Mouse (Mus musculus) CH12.LX (cell line): ENCODE measurements at regions not wholly inside any gene's neighbourhood (a gene's known extent, or its start where the extent isn't known, plus 50 kb on each side); places are given as distances from the start of the nearest gene placed in this dataset.

Experiments
- DNase-seq: peaks from one replicate; pipeline ENCODE4 v3.0.0-alpha.2; 2013; ENCODE audit errors: extremely low read depth
- H3K27ac ChIP-seq: 2 replicates; pipeline ENCODE4 v1.5.1; 2012; ENCODE audit warnings: low read depth, mild to moderate bottlenecking, control low read depth, moderate library complexity; ENCODE audit not compliant: insufficient read depth
- H3K27me3 ChIP-seq: replicated peaks from 2 replicates; pipeline ENCODE3; 2012; ENCODE audit warnings: inconsistent platforms
- H3K36me3 ChIP-seq, 2 experiments: replicated peaks in 1 of 2; 2 replicates each; pipeline versions ENCODE3 to v1.6.1; 2012; ENCODE audit warnings: inconsistent platforms in 1 of 2, low read length in 1 of 2, mild to moderate bottlenecking in 1 of 2, mixed read lengths in 1 of 2, moderate library complexity in 1 of 2; ENCODE audit not compliant: control insufficient read depth in 1 of 2, insufficient read depth in 1 of 2
- H3K4me1 ChIP-seq, 2 experiments: 2 replicates each; pipeline ENCODE4 v1.6.1; 2012; ENCODE audit warnings: inconsistent platforms in 1 of 2, moderate library complexity in 1 of 2; ENCODE audit not compliant: insufficient read depth in 2 of 2, control insufficient read depth in 1 of 2
- H3K4me2 ChIP-seq: 2 replicates; pipeline ENCODE4 v1.6.1; 2012; ENCODE audit warnings: low read depth, mild to moderate bottlenecking, control low read depth; ENCODE audit not compliant: poor library complexity, insufficient read depth, severe bottlenecking
- H3K4me3 ChIP-seq, 3 experiments: fragments of 150-350 bp in 1 of 3; sonication (generic) in 1 of 3; replicated peaks in 1 of 3; 2 replicates each; pipeline versions ENCODE3 to v1.5.1; 2011 to 2012; ENCODE audit warnings: low read depth in 2 of 3, low read length in 2 of 3, mild to moderate bottlenecking in 2 of 3, moderate library complexity in 2 of 3, control low read depth in 1 of 3, improper control_type of control experiment in 1 of 3, inconsistent platforms in 1 of 3, mixed read lengths in 1 of 3; ENCODE audit not compliant: poor library complexity in 1 of 3
- H3K79me2 ChIP-seq: replicated peaks from 2 replicates; pipeline ENCODE4 v1.6.1; 2012; ENCODE audit warnings: mild to moderate bottlenecking, moderate library complexity; ENCODE audit not compliant: control insufficient read depth, poor library complexity, insufficient read depth, severe bottlenecking; ENCODE audit errors: extremely low read depth
- H3K9ac ChIP-seq: 2 replicates; pipeline ENCODE4 v1.6.1; 2012; ENCODE audit warnings: low read depth, mild to moderate bottlenecking, control low read depth, moderate library complexity; ENCODE audit not compliant: insufficient read depth
- H3K9me3 ChIP-seq: replicated peaks from 2 replicates; pipeline ENCODE3; 2012; ENCODE audit warnings: low read length, inconsistent platforms, mixed read lengths
- BHLHE40 ChIP-seq: IDR thresholded peaks from 2 replicates; pipeline ENCODE4 v1.6.1; 2011; ENCODE audit warnings: mild to moderate bottlenecking, low read depth, low read length, improper control_type of control experiment
- CTCF ChIP-seq, 2 experiments: IDR thresholded peaks in 1 of 2; conservative IDR thresholded peaks in 1 of 2; 2 replicates each; pipeline ENCODE4 v1.5.1; 2011 to 2012; ENCODE audit warnings: low read depth in 2 of 2, low read length in 2 of 2, improper control_type of control experiment in 1 of 2, inconsistent platforms in 1 of 2, mild to moderate bottlenecking in 1 of 2, moderate library complexity in 1 of 2
- ELF1 ChIP-seq: IDR thresholded peaks from 2 replicates; pipeline ENCODE4 v1.6.1; 2014; ENCODE audit warnings: low read depth, mild to moderate bottlenecking, inconsistent platforms, low read length, improper control_type of control experiment
- ETS1 ChIP-seq: conservative IDR thresholded peaks from 2 replicates; pipeline ENCODE4 v1.6.1; 2012; ENCODE audit warnings: low read depth, mild to moderate bottlenecking, inconsistent platforms, low read length, improper control_type of control experiment, moderate library complexity
- HCFC1 ChIP-seq: IDR thresholded peaks from 2 replicates; pipeline ENCODE4 v1.6.1; 2012; ENCODE audit warnings: low read depth, mild to moderate bottlenecking, inconsistent platforms, low read length, improper control_type of control experiment
- IRF4 ChIP-seq: IDR thresholded peaks from 2 replicates; pipeline ENCODE4 v1.6.1; 2014; ENCODE audit warnings: low read depth, mild to moderate bottlenecking, inconsistent platforms, low read length, improper control_type of control experiment
- JUND ChIP-seq: conservative IDR thresholded peaks from 2 replicates; pipeline ENCODE4 v1.6.1; 2011; ENCODE audit warnings: low read depth, low read length, improper control_type of control experiment
- MXI1 ChIP-seq: IDR thresholded peaks from 2 replicates; pipeline ENCODE4 v1.6.1; 2011; ENCODE audit warnings: mild to moderate bottlenecking, low read depth, low read length, improper control_type of control experiment
- PAX5 ChIP-seq: IDR thresholded peaks from 2 replicates; pipeline ENCODE4 v1.6.1; 2012; ENCODE audit warnings: low read length, inconsistent platforms, mixed read lengths
- POLR2AphosphoS2 ChIP-seq: IDR thresholded peaks from 2 replicates; pipeline ENCODE4 v1.6.1; 2011; ENCODE audit warnings: low read depth, low read length, improper control_type of control experiment
- SMC3 ChIP-seq: IDR thresholded peaks from 2 replicates; pipeline ENCODE4 v1.6.1; 2011; ENCODE audit warnings: low read depth, low read length, improper control_type of control experiment
- TCF12 ChIP-seq: IDR thresholded peaks from 2 replicates; pipeline ENCODE4 v1.6.1; 2014; ENCODE audit warnings: low read depth, mild to moderate bottlenecking, inconsistent platforms, low read length, improper control_type of control experiment
- UBTF ChIP-seq: IDR thresholded peaks from 2 replicates; pipeline ENCODE4 v1.6.1; 2012; ENCODE audit warnings: low read depth, mild to moderate bottlenecking, inconsistent platforms, low read length, improper control_type of control experiment, moderate library complexity
- USF2 ChIP-seq: conservative IDR thresholded peaks from 2 replicates; pipeline ENCODE4 v1.6.1; 2011; ENCODE audit warnings: low read depth, low read length, improper control_type of control experiment
- ZC3H11A ChIP-seq: IDR thresholded peaks from 2 replicates; pipeline ENCODE4 v1.6.1; 2012; ENCODE audit warnings: low read depth, mild to moderate bottlenecking, inconsistent platforms, low read length, improper control_type of control experiment
- ZNF384 ChIP-seq: IDR thresholded peaks from 2 replicates; pipeline ENCODE4 v1.6.1; 2012; ENCODE audit warnings: low read depth, low read length, improper control_type of control experiment, inconsistent platforms
- dilution Hi-C: fragments of 300-500 bp; cut with MboI; formaldehyde crosslinking; loops from 2 replicates; pipeline ENCODE4 v1.14.3; 2020; ENCODE audit warnings: low sequenced_read_pairs; ENCODE audit not compliant: extremely low pct_unique_long_range_greater_than_20kb, extremely low pct_ligation_motif_present
- in situ Hi-C: fragments of 300-500 bp; cut with MboI; formaldehyde crosslinking; loops from 3 replicates; pipeline ENCODE4 v1.14.3; 2019; ENCODE audit warnings: low sequenced_read_pairs, low pct_ligation_motif_present, low pct_unique_long_range_greater_than_20kb, mixed read lengths

GRCm38 (mm10) chr3:38820787-38821186 lies 66.0 kb upstream of the Fat4 start:
- no peak for DNase-seq
- H3K79me2 ChIP-seq, result no peaks in the 10 kb centered on the region
- no peaks in the 10 kb centered on the region for H3K9me3 ChIP-seq
- no peaks in the 10 kb centered on the region for H3K36me3 ChIP-seq
- no peak overlapping the region for H3K27ac ChIP-seq
- in situ Hi-C loops, result no loop called here
- no peaks in the 10 kb centered on the region for H3K27me3 ChIP-seq
- dilution Hi-C loops, result no loop called here
- peaks cover 5 to 11% of the 10 kb centered on the region in 2 experiments; a peak in 2 of 4 replicates for H3K4me1 ChIP-seq
- 0 out of 2 replicates have a peak, but pooled peaks have one; percentile 17 for TF ChIP-seq BHLHE40
- no peak for TF ChIP-seq IRF4
- no peak overlapping the region for H3K9ac ChIP-seq
- no peak overlapping the region for H3K4me2 ChIP-seq
- no peak overlapping the region for H3K4me3 ChIP-seq

- no peaks in the 10 kb centered on the region for H3K36me3 ChIP-seq
- H3K4me3 ChIP-seq, result no peak overlapping the region
- dilution Hi-C loops (no loop called here), in situ Hi-C loops (no loop called here)
- H3K79me2 ChIP-seq, result no peaks in the 10 kb centered on the region
- H3K4me1 ChIP-seq, result peaks cover 5 to 11% of the 10 kb centered on the region in 2 experiments; a peak in 2 of 4 replicates
- H3K27me3 ChIP-seq, result no peaks in the 10 kb centered on the region
- no peaks in the 10 kb centered on the region for H3K9me3 ChIP-seq
- peak; percentile 13 for DNase-seq
- no peak overlapping the region for H3K27ac ChIP-seq
- no peak for TF ChIP-seq CTCF (conservative IDR thresholded peaks at IDR 0.05 in 1 of 2, IDR thresholded peaks at IDR 0.05 in 1 of 2; ENCODE audit: low read depth in 2 of 2, low read length in 2 of 2)
- TF ChIP-seq BHLHE40, result no peak
- TF ChIP-seq HCFC1, result no peak
- TF ChIP-seq SMC3, result no peak
- no peak for TF ChIP-seq ZC3H11A
- TF ChIP-seq USF2, result no peak
- no peak for TF ChIP-seq JUND
- no peak for TF ChIP-seq ETS1
- no peak for TF ChIP-seq PAX5
- TF ChIP-seq ZNF384, result no peak
- TF ChIP-seq ELF1, result no peak
- TF ChIP-seq MXI1, result no peak
- no peak for TF ChIP-seq UBTF
- TF ChIP-seq TCF12, result no peak
- TF ChIP-seq POLR2AphosphoS2, result no peak
- no peak overlapping the region for H3K4me2 ChIP-seq
- H3K9ac ChIP-seq, result no peak overlapping the region
Observed at GRCm38 (mm10) chr3:38820315-38820714, 66.4 kb upstream of the Fat4 start.
